Mouse (Mus musculus): ENCODE data around the gene Snx13.

DNA sequence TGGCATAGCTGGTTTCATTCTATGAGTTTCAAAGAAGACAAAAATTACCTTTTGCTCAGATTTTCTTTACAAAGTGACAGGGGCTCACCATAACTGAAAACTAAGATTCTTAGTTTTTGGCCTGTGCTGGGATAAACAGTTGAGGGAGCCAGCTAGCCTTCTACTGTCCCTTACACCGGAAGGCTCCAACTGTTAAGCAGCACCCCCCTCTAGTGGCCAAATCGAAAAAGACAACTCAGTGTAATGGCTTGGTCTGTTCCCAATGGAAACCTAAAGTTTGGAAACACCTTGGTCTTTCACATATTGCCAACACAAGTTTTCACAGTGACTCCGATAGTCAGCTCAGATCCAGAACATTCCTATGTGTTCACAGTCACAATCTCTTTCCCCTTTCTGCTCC, 135.7 kb downstream of the Snx13 start:
- TF ChIP-seq GATA1 (IDR thresholded peaks at IDR 0.05; ENCODE audit: borderline replicate concordance, low read length) = no peak
- no peak for TF ChIP-seq FLI1 (IDR thresholded peaks at IDR 0.05; ENCODE audit: low read length)

Data from megakaryocyte, embryonic 14.5 days (primary cell).